Mouse (Mus musculus): ENCODE results near the gene Olfr418. TPM values are rescaled to one million over a fixed set of nuclear protein-coding genes. Genes with fewer than 3 reads are reported as not detected.

Olfr418 gene
- not detected in 2 replicates for polyA plus RNA-seq (2015; fragmentation: Nextera tagmentation; extraction: Ambion mirVana)

GRCm38 (mm10) chr1:173265701-173266100 lies at the start of gene Olfr418:
TSS of gene Olfr418 (plus strand) at chr1:173266001.

GRCm38 (mm10) chr1:173227081-173227480 lies 38.7 kb upstream of the Olfr418 start, which contains the start of gene Fcer1a:
TSS of gene Fcer1a (minus strand) at chr1:173227214.

GRCm38 (mm10) chr1:173277677-173278076 lies 11.9 kb downstream of the Olfr418 start, which contains the start of gene Mptx2:
TSS of gene Mptx2 (minus strand) at chr1:173277777.

Other genes starting within 250 kb of the Olfr418 start
- not detected in 2 replicates for gene Olfr1408, start 128.6 kb upstream of the Olfr418 start, polyA plus RNA-seq (2015; fragmentation: Nextera tagmentation; extraction: Ambion mirVana)
- gene Olfr1406, start 75.4 kb upstream of the Olfr418 start, polyA plus RNA-seq (2015; fragmentation: Nextera tagmentation; extraction: Ambion mirVana), result not detected in 2 replicates
- not detected in 2 replicates for gene Olfr218, start 68.2 kb upstream of the Olfr418 start, polyA plus RNA-seq (2015; fragmentation: Nextera tagmentation; extraction: Ambion mirVana)
- not detected in 2 replicates for gene Olfr1404, start 53.6 kb upstream of the Olfr418 start, polyA plus RNA-seq (2015; fragmentation: Nextera tagmentation; extraction: Ambion mirVana)
- gene Fcer1a, start 38.8 kb upstream of the Olfr418 start, polyA plus RNA-seq (2015; fragmentation: Nextera tagmentation; extraction: Ambion mirVana), result 2.7 and 3.4 TPM in 2 replicates
- gene Mptx2, start 11.8 kb downstream of the Olfr418 start, polyA plus RNA-seq (2015; fragmentation: Nextera tagmentation; extraction: Ambion mirVana), result not detected in 2 replicates
- 1.4 and 1.5 TPM in 2 replicates for gene Ackr1, start 67.7 kb downstream of the Olfr418 start, polyA plus RNA-seq (2015; fragmentation: Nextera tagmentation; extraction: Ambion mirVana)
- 0.85 and 1.3 TPM in 2 replicates for gene Aim2, start 84.9 kb downstream of the Olfr418 start, polyA plus RNA-seq (2015; fragmentation: Nextera tagmentation; extraction: Ambion mirVana)
- gene Cadm3, start 101.7 kb downstream of the Olfr418 start, polyA plus RNA-seq (2015; fragmentation: Nextera tagmentation; extraction: Ambion mirVana), result 0.78 and 1.3 TPM in 2 replicates
- gene Ifi206, start 225.0 kb downstream of the Olfr418 start, polyA plus RNA-seq (2015; fragmentation: Nextera tagmentation; extraction: Ambion mirVana), result 0.18 and 0.27 TPM in 2 replicates

All from skeletal muscle tissue, postnatal 0 days (tissue).